Mouse (Mus musculus) cerebellum, postnatal 4 days (tissue): ENCODE measurements around the gene Myoz1.
"Not testable (repeated sequence)": the region's sequence is repeated elsewhere in the genome, so short reads cannot be mapped to it uniquely, and the experiment has no call there.

Experiments used
- DNase-seq, 2 experiments: peaks; one replicate each; pipeline ENCODE4 v3.0.0; 2022; ENCODE audit warnings: low spot score in 2 of 2, mixed read lengths in 1 of 2

The Myoz1 gene

DNA sequence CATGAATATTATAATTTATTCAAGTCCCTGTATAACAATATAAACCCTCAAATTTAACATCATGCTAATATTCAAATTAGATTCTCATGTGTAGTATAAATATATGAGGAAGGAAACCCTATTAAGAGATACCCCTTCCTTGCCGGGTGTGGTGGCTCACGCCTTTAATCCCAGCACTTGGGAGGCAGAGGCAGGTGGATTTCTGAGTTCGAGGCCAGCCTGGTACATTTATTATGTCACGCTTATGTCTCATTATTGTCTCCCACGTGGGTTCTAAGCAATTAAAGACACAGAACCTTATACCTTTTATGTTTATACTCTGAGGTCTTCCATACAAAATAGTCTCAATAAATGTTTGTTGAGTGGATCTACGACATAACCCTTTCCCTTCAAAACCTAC lies 17.6 kb downstream of the Myoz1 start:
- DNase-seq = no peak

DNA sequence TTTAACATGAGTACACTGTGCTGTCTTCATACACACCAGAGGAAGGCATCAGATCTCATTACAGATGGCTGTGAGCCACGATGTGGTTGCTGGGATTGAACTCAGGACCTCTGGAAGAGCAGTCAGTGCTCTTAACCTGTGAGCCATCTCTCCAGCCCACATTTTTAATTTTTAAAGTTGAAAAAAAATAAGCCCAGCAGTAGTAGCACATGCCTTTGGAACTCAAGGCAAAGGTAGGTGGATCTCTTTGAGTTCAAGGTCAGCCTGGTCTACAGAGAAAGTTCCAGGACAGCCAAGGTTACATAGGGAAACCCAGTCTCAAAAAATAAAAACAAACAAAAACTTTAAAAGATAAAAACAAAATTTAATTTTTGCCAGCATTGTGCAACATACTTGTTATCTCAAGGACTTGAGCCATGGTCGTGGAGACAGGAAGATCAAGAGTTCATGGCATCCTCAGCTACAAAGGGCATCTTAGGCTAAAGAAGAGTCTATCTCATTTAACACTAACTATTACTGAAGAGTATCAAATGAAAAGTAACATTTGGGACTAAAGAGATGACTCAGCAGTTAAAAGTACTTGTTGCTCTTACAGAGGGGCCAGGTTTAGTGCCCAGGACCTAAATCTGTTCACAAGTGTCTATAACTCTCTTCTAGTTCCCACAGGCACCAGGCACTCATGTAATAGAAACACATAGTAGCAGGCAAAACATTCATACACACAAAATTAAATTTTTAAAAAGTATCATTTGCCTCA lies 18.3 kb downstream of the Myoz1 start:
- DNase-seq = no peak

DNA sequence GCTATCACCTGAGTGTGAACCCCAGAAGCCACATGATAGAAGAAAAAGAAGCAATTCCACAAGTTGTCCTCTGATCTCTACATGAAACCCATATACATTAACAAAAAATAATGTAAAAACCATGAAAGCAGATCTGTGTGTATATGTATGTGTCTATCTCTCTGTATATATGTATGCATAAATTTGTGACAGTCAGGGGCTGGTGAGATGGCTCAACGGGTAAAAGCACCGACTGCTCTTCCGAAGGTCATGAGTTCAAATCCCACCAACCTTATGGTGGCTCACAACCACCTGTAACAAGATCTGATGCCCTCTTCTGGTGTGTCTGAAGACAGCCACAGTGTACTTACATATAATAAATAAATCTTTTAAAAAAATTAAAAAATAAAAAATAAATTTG lies 19.4 kb downstream of the Myoz1 start:
- not testable (repeated sequence) for DNase-seq

DNA sequence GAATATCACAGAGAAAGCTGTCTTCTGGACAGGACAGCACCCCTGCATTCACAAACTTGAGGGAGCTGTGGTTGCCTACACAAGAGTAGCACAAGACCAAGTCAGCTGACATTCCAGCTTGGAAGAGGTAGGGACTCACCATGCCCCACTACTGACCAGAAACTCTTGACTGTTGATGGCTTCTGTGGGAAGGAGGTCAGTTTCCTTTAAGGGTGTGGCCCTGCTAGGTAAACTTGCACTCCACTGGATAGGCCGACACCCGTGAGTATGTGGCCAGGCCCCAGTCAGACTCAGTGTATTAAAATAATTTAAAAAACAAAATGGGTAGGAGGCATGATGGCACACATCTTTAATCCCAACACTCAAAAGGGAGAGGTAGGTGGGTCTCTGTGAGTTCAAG lies 20.8 kb downstream of the Myoz1 start:
- no peak for DNase-seq

DNA sequence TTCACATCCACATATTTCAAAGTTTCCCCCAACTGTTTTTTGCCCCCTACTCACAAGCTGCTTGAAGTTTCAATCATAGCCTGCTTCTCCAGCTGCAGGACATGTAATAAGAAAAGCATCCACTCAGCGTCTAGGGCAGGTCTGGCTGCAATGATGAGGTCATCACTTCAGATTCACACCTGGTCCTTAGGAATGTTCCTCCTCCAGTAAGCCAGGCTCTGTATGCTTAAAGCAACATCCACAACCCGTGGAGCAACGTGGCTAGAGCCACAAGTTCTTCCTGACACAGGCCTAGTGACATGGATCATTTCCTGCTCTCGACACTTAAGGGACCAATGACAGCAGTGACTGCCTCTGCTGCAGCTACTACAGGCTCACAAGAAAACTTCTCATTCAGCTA lies 25.1 kb downstream of the Myoz1 start:
- DNase-seq = no peak

DNA sequence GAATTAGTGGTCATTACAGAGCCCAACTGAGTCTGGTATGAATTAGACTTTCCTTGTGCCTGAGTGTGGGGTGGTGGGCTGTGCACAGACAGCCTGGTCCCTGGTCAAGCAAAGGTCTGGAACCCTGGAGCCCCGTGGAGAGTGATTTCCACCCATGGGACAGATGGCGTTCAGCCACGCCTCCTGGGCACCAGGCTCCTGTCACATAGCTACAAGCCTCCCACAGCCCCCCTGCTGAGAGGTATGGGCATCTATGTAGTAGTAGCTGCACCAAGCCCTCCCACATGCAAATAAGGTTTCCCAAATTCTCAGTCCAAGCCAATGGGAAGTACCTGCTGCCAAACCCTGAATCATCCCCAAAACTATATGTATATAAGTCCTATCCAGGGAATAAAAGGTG lies 29.4 kb downstream of the Myoz1 start:
- DNase-seq = peak in 1 of 2 experiments; percentile 4

DNA sequence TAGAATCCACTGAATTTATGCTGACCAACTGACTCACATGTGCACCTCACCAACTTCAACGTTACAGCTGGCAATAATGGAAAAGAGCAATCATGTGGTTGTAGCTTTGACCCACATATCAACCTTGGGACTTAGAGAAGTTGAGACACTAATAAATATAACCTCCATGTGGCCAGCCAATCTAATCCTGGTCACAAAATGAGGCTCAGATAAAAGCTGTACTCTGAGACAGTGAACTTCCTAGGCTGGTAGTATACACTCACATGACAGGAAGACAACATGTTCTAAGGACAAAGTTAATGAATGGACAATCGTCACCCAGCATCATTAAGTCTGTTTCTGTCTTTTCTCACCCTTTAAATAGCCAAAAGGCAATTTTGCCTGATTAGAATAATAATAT lies 29.9 kb downstream of the Myoz1 start:
- DNase-seq = no peak

DNA sequence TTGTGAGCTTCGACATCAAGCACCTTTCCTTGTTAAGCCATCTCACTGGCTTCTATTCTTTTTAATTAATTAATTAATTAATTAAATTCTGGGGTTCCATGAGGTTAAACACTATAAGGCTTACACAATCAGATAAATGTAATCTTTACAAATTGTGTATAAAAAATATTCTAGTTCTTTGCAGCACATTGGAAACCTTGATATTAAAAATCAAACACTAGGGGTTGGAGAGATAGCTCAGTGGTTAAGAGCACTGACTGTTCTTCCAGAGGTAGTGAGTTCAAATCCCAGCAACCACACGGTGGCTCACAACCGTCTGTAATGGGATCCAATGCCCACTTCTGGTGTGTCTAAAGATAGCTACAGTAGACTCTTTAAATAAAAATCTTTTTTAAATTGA lies 33.4 kb downstream of the Myoz1 start:
- DNase-seq = no peak

DNA sequence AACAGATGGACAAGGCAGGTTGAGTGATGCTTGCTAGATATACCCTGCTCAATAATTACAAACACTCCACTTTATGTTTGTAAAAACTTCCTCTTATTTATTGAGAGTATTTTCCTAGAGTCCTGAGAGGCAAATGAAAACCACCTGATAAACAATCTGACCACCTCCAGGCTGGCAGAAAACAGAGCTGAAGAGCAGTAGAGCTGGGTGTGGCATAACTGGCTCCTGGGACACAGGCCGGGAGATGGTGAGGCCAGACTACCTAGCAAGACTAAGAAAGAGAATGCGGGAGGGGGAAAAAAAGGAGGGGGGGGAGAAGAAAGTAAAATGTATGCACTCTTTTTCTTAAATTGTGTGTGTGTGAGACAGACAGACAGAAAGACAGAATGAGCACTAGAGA lies 33.9 kb downstream of the Myoz1 start:
- no peak for DNase-seq

DNA sequence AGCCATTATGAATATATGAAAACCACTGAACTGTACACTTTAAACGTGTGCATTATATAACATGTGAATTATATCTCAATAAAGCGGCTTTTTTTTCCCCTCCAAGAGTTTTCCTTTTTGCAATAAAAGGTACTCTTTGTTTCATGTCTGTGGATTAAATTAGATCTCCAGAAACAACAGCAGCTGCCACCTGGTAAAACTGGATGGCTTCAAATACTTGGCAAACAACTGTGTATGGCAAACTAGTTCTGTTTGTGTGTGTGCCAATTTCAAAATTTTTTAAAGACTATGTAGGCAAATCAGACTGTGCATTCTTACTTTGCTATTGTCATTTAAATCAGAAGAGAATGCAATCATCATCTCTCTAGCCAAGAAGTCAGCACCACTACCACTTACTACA lies 34.4 kb downstream of the Myoz1 start:
- DNase-seq = no peak

DNA sequence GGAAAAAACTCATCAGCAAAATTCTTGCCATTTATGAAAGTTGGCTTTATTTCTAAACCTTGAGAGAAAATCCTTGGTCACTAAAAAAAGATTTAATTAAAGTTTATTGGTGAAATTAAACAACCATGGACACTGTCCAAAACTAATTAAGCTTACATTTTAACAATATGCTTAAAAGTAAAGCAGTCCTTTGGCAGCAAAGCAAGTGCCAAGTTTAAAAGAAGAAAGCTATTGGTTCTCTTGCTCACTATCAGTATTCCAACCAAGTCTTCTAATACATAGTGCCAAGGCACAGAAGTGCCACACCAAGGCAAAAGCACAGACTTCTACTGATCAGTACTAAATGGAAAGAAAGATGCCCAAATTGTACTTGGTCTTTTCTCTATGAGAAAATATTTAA lies 37.2 kb downstream of the Myoz1 start:
- DNase-seq = no peak

DNA sequence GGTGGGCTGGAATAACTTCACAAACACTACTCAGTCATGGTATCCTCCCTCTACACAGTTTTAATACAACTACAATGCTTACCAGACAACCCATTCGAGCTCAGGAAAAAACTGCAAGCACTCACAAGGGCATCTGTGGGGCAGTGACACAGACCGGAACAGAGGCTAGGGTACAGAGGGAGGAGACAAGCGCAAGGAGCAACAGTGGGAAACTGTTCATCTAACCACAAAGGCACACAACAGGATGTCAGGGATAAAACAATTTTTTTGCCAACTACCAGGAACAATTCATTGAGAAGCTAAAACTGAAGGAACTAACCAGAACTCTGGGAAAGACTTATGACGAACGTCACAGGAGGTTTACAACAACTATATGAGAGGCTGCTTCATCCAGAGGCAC lies 38.1 kb downstream of the Myoz1 start:
- no peak for DNase-seq

DNA sequence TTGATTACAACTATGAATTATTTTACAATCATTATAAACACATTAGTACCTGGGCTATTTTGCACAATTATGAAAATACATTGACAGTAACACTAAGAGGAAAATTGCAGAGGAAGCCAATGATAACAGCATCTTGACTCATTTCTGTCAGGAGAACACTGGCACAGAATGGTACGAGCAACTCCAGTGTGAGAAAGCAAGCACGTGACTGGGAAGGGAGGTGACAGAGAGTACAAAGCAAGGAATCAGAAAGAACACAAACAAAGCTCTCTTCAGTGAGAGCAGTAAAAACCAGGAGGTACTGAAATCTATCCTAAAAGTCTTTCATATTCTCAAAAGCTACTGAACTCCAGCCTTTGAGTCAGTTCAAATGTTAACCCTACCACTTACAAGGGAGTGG lies 39.9 kb downstream of the Myoz1 start:
- no peak for DNase-seq

DNA sequence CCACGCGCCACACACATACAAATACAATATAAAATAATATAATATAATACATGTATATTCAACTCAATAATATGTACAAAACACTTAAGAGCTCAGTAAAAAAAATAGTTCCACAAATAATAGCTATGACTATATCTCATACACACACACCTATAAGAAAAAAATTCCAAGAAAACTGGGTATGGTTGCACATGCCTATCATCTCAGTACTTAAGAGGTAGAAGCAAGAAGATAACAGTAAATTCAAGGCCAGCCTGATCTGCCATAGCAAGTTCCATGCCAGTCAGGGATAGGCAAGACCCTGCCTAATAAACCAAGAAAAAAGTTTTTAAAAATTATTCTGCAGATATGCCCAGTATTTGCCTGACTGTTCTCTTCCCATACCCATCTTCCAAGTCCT lies 41.3 kb downstream of the Myoz1 start:
- DNase-seq = no peak

DNA sequence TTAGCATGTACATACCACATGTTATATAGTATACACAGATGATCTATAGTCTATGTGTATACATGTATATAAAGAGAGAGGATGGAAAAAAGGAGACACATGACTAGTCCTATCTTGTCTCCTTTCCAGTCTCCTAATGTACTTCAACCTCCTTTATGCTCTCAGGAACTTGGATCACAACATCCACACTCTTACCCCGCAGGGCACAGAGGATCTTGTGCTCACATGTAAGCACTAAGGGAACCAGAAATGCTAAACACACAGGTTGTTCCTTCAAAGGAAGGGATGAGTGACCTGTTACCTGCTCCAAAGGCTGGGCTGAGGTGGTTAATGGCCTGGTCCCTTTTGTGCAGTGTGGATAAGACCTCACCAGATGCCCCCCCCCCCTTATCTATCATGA lies 43.5 kb downstream of the Myoz1 start:
- DNase-seq = no peak

DNA sequence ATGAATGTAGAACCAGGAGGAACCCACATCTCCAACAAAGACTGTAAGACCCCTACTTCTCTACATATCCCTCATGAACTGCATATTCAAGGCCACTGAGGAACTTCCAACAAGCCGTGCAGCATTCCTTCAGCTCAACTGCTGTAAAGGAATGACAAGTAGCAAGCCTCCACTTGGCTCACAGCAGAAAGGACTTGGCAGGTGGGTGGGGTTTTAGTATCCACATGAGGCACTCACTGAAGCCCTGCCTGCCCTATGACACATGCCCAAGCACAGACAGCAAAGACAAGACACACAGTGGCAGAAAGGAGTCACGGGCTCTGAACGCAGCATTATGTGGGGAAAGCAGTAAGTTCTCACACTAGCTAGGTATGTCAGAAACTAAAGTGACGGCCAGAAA lies 46.2 kb downstream of the Myoz1 start:
- no peak for DNase-seq

DNA sequence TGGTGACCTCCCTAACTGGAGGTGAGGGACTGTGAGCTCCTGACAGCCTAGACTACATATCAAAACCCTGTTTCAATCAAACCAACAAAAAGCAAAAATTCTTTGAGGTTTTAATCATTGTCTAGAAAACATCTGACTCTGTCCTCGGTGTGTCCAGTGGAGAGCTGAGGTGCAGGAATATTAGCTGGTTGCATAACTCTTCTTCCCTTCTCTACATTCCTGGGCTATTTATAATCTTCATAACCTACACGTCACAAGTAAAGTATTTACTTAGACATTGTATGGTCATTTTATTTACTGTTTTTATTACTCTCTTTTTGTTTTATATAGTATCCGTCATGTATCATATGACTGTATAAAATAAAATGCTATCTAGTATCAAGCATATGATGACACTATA lies 46.8 kb downstream of the Myoz1 start:
- DNase-seq = no peak

DNA sequence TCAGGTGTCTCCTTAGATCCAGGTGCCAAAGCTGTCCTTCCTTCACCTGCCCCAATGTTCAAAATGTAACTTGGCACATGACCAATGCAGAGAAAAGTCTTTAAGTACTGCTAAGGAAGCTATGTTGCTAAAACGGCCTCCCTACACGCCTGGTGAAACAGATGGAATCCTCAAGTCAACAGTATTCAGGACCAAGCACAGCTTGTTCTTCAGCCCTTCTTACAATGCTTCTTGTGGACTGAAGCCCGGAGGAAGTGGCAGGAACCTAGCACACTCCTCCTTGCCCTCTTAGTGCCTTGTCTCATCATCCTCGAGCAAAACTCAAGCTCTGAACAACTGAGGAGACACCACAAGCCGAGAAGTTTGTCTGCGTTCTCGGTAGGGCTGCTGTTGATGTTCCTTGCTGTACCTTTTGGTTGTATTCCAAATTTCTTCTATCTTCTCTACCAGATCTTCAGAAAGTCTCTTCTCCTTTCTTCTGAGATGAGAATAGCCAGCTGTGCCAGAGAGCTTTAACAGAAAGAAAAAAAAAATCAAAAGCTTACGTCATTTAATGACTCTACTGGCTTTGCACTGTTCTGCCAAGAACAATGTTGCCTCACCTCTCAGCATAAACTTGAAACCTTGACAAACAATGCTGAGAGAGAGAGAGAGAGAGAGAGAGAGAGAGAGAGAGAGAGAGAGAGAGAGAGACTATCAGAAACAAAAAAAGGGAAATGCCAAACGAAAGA lies 48.8 kb downstream of the Myoz1 start:
- DNase-seq = no peak

DNA sequence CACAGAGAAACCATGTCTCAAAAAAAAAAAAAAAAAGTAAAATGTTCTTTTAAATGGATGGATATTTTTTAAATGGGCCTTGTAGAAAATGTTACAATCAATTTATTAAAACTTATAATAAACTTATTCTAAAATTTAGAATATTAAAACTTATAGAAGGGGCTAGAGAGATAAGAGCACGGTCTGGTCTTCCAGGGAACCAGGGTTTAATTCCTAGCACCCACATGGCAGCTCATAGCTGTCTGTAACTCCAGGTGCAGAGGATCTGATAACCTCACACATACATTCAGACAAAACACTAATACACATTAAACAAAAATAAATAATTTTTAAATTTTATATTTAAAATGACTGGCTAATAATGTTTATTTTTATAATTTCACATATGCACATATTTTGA lies 55.1 kb downstream of the Myoz1 start:
- DNase-seq = no peak

DNA sequence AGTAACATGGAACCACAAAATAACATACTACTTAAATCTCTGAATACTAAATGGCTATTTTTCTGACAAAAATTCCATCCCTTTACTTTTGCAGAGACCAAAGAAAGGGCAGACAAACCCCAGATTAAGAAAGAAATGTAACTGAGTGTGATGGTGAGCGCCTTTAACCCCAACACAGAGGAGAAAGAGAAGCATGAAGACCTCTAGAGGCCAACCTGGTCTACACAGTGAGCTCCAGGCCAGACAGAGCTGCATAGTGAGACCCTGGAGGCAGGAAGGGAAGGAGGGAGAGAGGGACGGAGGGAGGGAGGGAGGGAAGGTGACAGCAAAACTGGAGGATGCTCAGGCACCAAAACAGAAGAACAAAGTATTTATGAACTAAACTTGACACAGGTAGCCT lies 56.1 kb downstream of the Myoz1 start:
- DNase-seq = no peak

DNA sequence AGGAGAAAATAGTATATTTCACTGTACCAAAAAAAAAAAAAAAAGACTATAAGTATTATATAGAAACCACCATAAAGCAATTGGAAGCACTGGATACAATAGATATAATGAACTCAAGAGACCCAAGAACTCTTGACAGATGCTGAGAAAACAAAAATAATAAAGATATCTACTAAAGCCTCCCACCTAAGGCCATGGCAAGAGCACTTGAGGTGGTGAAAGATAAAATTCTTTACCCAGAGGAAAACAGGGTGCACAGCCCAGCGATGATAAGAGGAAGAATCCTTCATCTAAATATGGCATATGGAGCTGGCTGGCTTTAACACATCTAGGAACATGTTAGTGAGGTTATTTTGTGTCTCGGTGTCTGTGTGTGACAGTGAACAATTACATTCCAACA lies 56.8 kb downstream of the Myoz1 start:
- no peak for DNase-seq
